Mouse (Mus musculus) forelimb bud, embryonic 11.5 days (tissue): ENCODE measurements at regions not wholly inside any gene's neighbourhood (a gene's known extent, or its start where the extent isn't known, plus 50 kb on each side); places are given as distances from the start of the nearest gene placed in this dataset.

Experiments used
- DNase-seq: peaks from one replicate; pipeline ENCODE4 v3.0.0-alpha.2; 2012; ENCODE audit warnings: low read depth, low spot score

DNA sequence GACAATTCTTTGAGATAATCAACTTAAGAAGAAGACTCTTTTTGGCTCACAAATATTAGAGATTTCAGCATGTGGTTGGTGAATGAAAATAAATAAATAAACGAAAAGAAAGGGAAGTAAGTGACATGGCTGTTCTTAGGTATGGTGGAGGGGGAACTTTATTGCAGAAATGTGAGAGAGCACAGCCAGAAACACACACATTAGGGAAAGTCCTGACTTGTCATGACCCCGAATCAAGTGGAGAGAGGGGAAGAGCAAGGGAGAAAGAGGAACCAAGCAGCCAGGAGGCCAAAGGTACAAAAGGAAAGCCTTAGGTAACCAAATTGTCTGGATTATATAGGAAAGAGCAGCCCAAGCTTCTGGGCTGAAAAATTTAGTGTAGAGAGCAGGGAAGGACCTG lies 1172.7 kb downstream of the D3Ertd751e start:
- no peak for DNase-seq

DNA sequence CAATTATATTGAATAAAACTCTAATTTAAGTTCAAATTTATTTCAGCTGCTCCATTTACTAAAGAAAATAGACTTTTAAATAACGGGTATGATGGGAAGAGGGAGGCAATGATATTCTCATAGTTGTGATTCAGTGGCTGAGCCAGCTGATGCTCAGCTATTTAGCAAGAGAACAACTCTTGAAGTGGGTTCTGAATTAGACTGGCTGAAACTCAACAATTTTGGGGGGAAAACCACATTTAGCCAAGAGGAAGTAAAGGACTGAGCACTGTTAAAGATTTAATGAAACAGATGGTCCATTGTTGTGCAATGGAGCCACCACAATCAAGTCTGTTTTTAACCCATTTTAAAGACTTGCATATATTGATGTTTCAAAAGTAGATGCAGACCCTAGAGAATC lies 1193.0 kb downstream of the D3Ertd751e start:
- no peak for DNase-seq

GRCm38 (mm10) chr3:42977066-42977465 lies 1234.7 kb downstream of the D3Ertd751e start:
- DNase-seq, result no peak
